Mouse (Mus musculus) large intestine, adult 2 months (tissue): ENCODE measurements around the gene Csn1s1. TPM values are rescaled to one million over a fixed set of nuclear protein-coding genes. Genes with fewer than 3 reads are reported as not detected.
A peak's percentile ranks its signal among the peaks of the same experiment; 100 is the strongest.

ENCODE experiments used
- DNase-seq: peaks from one replicate; pipeline ENCODE4 v3.0.0-alpha.2; 2012; ENCODE audit warnings: low read depth, low spot score
- WGBS: fragments of 180-500 bp; shearing (Covaris S2); methylation state at CpG from one replicate; pipeline ENCODE4 v1.1.7; 2018; 5-methylcytosine and 5-hydroxymethylcytosine counted together
- polyA plus RNA-seq: library from polyadenylated mRNA; depleted of rRNA; stranded (reverse); fragments of >200 nt; gene quantifications from 2 replicates; pipeline ENCODE4 v1.2.3, GENCODE M21; 2012; rRNA removed

The Csn1s1 gene
- polyA plus RNA-seq, result not detected in 2 replicates

DNA sequence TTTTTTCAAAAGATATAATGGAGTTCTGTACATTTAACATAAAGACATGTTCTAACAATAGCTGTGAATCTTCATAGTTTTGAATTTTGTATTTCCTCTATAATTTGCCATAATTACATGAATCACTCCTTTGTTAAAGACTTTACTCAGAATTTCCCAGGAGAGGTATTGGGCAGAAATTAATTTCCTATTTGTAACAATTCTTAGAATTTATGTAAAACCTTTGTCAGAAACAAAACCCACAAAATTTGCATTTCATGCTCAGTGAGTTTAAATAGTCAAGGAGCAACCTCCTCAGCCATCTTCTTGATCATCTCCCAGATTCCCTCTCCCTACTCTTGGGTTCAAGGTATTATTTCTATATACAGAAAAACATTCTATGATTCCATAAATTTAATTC lies at the start of gene Csn1s1:
Gene Csn1s1 (plus strand): TSS at position 301 of the 400 bp plus-strand sequence.
- DNase-seq, result no peak

DNA sequence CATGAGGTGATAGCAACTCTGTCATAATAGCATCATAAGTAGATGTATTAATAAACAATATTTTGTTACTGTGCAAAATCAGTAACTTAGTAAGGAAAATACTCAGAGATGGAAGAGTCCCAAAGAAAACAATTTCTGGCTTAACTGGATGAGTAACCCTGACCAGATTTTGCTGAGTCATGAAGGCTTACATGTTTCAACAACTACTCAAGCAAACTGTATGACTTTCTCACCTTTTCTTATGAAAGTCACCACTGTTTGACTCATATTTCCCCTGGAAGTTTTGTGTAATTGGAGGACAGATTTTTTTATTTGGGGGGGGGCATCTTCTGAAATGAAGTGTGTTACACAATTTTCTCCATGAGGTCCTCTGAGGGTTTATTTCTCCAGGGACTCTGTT lies 43.3 kb upstream of the Csn1s1 start:
- DNase-seq, result no peak

DNA sequence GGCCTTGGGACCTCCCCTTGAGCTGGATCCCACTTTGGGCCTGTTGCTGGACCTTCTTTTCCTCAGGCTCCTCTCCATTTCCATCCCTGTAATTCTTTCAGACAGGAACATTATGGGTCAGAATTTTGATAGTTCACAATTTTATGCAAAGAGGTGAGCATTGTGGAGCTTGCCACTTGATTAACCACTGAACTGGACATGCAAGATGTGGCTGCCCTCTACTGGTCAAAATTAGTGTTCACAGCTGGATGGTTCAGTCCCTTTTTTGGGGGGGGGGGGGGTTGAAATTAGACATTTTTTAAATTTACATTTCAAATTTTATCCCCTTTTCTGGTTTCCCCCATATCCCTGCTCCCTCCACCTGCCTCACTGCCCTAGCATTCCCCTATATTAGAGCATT lies 23.2 kb upstream of the Csn1s1 start:
- peak; percentile 7 for DNase-seq

DNA sequence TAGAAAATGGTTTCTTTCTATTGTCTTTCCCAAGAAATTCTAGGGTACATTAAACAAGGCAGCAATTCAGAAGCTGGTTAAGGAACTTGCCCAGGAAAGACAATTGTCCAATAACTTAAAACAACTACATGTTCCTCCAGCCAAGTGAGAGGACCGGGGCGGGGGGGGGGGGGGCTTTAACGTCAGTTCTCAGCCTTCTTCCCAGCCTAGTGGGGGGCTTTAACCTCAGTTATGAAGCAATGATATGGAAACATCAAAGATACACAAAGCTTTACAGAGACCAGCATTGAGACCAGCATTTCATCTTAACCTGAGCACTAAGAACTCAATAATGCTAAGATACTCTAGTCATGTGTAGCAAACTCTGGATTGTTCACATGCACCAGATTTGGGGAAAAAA lies 33.5 kb downstream of the Csn1s1 start, which contains the start of gene Csn2:
Gene Csn2 (minus strand): TSS at position 101 of the 400 bp plus-strand sequence.
- WGBS, result 80% methylated on average over 3 of the region's 3 CpGs
- DNase-seq, result no peak

DNA sequence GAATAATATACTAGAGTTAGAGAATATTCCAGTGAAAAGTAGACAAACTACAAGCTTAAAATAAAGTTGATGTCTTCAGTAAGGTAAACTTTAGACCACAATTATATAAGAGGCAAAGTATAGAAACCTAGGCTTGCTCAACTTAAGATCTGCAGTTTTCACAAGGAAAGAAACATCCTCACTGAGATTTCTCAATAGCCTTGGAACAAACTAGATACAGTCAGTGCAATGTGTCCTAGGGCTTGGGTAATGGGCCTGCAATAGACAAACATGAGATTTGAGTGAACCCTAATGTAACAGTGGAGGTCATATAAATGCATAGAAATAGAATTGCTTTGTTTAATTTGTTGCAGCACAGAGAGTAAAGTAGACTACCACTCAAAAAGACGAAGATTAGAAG lies 39.9 kb downstream of the Csn1s1 start:
- WGBS, result 67% methylated on average over 1 of the region's 1 CpGs
- DNase-seq, result no peak

Other genes starting within 250 kb of the Csn1s1 start
- not detected in 2 replicates for gene Ugt2b38, start 242.0 kb upstream of the Csn1s1 start, polyA plus RNA-seq
- gene Ugt2a2, start 183.9 kb upstream of the Csn1s1 start, polyA plus RNA-seq, result 0.16 TPM in 1 of 2 replicates, not detected in the other
- gene Gm43638, start 179.4 kb upstream of the Csn1s1 start, polyA plus RNA-seq, result not detected in 2 replicates
- not detected in 2 replicates for gene Ugt2a1, start 175.3 kb upstream of the Csn1s1 start, polyA plus RNA-seq
- gene Sult1b1, start 128.0 kb upstream of the Csn1s1 start, polyA plus RNA-seq, result 24.4 and 43.2 TPM in 2 replicates
- gene Sult1d1, start 97.2 kb upstream of the Csn1s1 start, polyA plus RNA-seq, result 9.2 and 15.8 TPM in 2 replicates
- not detected in 2 replicates for gene Sult1e1, start 74.6 kb upstream of the Csn1s1 start, polyA plus RNA-seq
- 0.80 and 0.94 TPM in 2 replicates for gene Csn2, start 33.4 kb downstream of the Csn1s1 start, polyA plus RNA-seq
- not detected in 2 replicates for gene Csn1s2a, start 108.4 kb downstream of the Csn1s1 start, polyA plus RNA-seq
- not detected in 2 replicates for gene Csn1s2b, start 141.9 kb downstream of the Csn1s1 start, polyA plus RNA-seq
- gene Prr27, start 159.5 kb downstream of the Csn1s1 start, polyA plus RNA-seq, result not detected in 2 replicates
- not detected in 2 replicates for gene Odam, start 218.8 kb downstream of the Csn1s1 start, polyA plus RNA-seq